Mouse (Mus musculus) C2C12 (cell line): ENCODE data around the gene Pappa2.

Experiments used
- CEBPB ChIP-seq: IDR thresholded peaks from one replicate; pipeline ENCODE4 v1.6.1; 2011; ENCODE audit warnings: low read depth, mild to moderate bottlenecking, control low read depth, moderate library complexity
- CTCF ChIP-seq: IDR thresholded peaks from one replicate; pipeline ENCODE4 v1.5.1; 2011; ENCODE audit not compliant: control insufficient read depth, insufficient read depth, insufficient read length
- FOSL1 ChIP-seq: IDR thresholded peaks from one replicate; pipeline ENCODE4 v1.8.0; 2011; ENCODE audit warnings: mild to moderate bottlenecking, low read length; ENCODE audit not compliant: poor library complexity, insufficient read depth, severe bottlenecking
- MAX ChIP-seq: IDR thresholded peaks from one replicate; pipeline ENCODE4 v1.6.1; 2011; ENCODE audit warnings: mild to moderate bottlenecking, control low read depth
- MYOD1 ChIP-seq: IDR thresholded peaks from one replicate; pipeline ENCODE4 v1.6.1; 2011; ENCODE audit warnings: low read depth; ENCODE audit not compliant: control insufficient read depth, insufficient read length
- USF1 ChIP-seq: IDR thresholded peaks from one replicate; pipeline ENCODE4 v1.6.1; 2011; ENCODE audit warnings: low read depth, mild to moderate bottlenecking, control low read depth, moderate library complexity

GRCm38 (mm10) chr1:158741449-158741848, 238.8 kb downstream of the Pappa2 start:
- TF ChIP-seq CTCF = no peak
- no peak for TF ChIP-seq MAX
- no peak for TF ChIP-seq USF1
- no peak for TF ChIP-seq MYOD1
- TF ChIP-seq FOSL1 = no peak
- no peak for TF ChIP-seq CEBPB
